Mouse (Mus musculus): ENCODE results near the gene Sec11a.

GRCm38 (mm10) chr7:80889841-80890241 is 57.7 kb downstream of the Sec11a start:
- TF ChIP-seq CTCF (IDR thresholded peaks at IDR 0.05; ENCODE audit: extremely low read depth, insufficient read depth, insufficient read length, insufficient replicate concordance) (no peak), POLR2A (IDR thresholded peaks at IDR 0.05; ENCODE audit: low read depth, low read length) (peak; percentile 53)

All from spleen, adult 2 months (tissue).